Mouse (Mus musculus): ENCODE measurements around the gene Arhgap45.
"Not testable (repeated sequence)": the region's sequence is repeated elsewhere in the genome, so short reads cannot be mapped to it uniquely, and the experiment has no call there.

The Arhgap45 gene

DNA sequence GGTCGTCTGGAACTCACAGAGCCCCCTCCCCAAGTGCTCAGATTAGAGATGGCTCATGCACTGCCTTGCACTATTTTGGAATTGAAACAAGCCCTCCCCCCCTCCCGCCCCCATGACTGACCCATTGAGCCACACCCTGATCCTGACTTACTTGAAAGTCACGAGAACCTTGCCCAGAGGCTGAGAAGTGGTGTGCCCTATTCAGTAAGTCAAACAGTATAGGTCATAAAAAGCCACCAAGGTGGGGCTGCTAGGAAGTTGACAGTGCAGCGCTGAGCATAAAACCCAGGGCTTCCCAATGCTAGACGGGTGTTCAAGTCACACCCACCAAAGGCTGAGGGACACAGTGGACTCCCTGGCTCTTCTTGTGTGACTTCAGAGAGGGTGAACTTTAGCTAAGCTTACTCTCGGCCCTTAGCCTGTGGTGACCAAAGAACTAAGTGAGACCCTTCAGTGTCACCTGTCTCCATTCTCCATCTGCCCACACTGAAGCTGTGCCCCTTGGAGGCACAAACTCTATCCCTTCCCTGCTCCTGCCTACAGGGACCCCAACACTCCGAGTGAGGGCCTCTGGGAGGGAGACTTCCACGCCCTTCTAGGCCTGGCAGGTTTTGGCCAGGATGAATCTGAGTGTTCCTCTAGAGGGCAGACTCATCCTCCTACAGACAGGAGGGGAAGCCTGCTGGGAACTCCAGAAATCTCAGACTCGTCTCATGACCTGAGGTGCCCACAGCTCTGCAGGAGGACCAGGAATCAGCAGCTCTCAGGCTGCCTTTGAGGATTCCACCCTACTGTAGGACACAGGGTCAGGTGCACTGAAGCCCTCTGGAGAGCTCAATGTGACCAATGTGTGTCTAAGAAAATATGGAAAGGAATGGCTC, 17.3 kb downstream of the Arhgap45 start:
- peak; percentile 64 for DNase-seq (ENCODE audit: low read depth)

GRCm38 (mm10) chr10:80035148-80035547, 18.7 kb downstream of the Arhgap45 start:
- DNase-seq (ENCODE audit: low read depth): no peak

DNA sequence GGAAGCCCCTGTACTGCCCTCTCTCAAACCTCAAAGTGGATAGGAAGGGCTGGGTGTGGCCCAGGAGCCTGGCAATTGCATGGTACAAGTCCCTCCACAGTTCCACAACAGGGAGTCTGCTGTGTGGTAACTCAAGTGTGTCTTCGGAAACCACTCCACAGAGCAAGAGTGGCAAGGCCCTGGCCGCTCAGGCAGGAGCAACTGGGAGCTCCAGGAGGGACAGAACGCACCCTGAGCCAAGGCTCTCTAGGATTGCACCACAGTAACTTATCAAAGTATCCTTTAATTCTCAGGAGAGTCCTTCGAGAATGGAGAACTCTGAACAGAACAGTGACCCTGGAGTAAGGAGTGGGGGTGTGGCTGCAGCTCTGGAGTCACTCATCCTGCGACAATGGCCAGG, 19.2 kb downstream of the Arhgap45 start:
- DNase-seq (ENCODE audit: low read depth): no peak

GRCm38 (mm10) chr10:80036832-80037231, 20.4 kb downstream of the Arhgap45 start:
- DNase-seq (ENCODE audit: low read depth): no peak

- DNase-seq (ENCODE audit: low read depth): peak; percentile 99
Observed at GRCm38 (mm10) chr10:80039559-80039979, 23.1 kb downstream of the Arhgap45 start, which contains the start of gene Polr2e. Gene Polr2e (minus strand): TSS chr10:80039795.

DNA sequence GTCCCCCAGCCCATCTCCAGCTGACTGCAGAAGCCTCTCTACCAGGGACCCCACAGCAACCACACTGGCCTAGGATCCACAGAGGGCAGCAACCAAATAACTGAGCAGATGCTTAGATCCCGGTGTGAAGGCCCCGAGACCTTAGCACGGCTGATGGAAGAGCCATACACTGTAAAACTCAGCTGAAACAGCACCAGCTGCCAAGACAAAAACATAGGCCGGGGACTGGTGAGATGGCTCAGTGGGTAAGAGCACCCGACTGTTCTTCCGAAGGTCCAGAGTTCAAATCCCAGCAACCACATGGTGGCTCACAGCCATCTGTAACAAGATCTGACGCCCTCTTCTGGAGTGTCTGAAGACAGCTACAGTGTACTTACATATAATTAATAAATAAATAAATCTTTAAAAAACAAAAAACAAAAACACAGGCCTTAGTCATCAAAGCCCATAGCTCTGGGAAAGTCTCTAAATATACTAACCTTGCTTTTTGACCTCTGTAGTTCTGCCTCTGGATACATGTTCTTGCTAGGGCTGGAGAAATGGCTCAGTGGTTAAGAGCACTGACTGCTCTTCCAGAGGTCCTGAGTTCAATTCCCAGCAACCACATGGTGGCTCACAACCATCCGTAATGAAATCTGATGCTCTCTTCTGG, 25.1 kb downstream of the Arhgap45 start:
- DNase-seq (ENCODE audit: low read depth): not testable (repeated sequence)

DNA sequence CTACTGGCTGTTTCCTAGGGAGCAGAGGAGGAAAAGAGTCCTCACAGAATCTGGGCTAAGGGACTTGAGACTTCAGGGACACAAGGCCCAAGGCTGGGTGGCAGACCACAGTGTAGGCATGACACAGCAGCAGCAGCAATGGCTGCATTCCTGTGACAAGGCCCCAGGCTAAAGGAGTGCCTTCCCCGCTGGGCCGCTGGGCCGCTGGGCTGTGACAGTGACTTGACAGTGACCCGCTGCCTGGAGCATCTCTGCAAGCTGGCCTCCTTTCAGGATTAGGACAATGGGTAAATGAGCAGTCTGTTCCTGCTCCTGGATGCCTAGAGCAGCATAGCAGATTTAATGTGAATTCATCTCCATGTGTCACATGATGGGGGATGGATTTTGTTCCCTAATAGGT, 27.6 kb downstream of the Arhgap45 start:
- DNase-seq (ENCODE audit: low read depth): no peak

- not testable (repeated sequence) for DNase-seq (ENCODE audit: low read depth)
Observed at GRCm38 (mm10) chr10:80045364-80045763, 28.9 kb downstream of the Arhgap45 start.

GRCm38 (mm10) chr10:80045766-80046165, 29.3 kb downstream of the Arhgap45 start:
- DNase-seq (ENCODE audit: low read depth): no peak

GRCm38 (mm10) chr10:80047041-80047565, 30.6 kb downstream of the Arhgap45 start, which contains the start of gene Gpx4:
Gene Gpx4 (plus strand): TSS chr10:80047166.
- DNase-seq (ENCODE audit: low read depth): no peak

DNA sequence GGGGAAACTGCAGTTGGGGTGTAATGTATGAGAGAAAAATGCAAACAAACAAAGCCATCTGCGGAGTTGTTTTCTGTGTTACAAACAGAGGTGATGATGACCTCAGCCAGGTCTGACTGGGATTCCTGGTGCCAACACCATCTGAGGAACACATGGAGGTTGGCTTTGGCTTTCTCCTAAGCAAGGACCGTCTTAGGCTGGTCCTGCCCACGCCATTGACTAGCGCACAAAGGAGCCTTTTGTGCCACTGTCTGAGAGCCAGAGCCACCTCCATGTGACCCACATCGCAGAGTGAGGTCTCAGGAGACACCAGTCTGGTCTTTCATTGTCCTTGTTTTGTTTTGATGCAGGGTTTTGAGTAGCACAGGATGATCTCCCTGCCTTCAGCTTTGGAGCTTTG, 31.9 kb downstream of the Arhgap45 start:
- no peak for DNase-seq (ENCODE audit: low read depth)

DNA sequence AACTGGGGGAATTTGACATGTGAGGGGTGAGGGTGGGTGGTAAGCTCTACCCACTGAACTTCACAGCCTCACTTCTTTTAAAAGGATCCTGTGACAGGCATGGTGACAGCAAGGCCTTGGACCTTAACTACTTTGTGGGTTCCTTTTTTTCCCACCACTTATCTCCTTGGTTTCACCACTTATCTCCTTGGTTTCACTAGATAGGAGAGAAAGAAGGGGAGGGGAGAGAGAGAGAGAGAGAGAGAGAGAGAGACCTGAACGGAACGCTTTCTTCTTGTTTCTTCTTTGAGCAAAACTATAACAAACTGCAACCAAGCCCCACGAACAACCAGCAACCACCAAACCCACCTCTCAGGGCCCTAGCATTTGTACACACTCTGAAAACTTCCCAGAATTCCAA, 32.4 kb downstream of the Arhgap45 start:
- DNase-seq (ENCODE audit: low read depth): no peak

- peak; percentile 68 for DNase-seq (ENCODE audit: low read depth)
Observed at GRCm38 (mm10) chr10:80050244-80050643, 33.8 kb downstream of the Arhgap45 start.

GRCm38 (mm10) chr10:80050885-80051617, 34.6 kb downstream of the Arhgap45 start:
- no peak for DNase-seq (ENCODE audit: low read depth)

- DNase-seq (ENCODE audit: low read depth): peak; percentile 60
Observed at GRCm38 (mm10) chr10:80051618-80052373, 35.3 kb downstream of the Arhgap45 start.

DNA sequence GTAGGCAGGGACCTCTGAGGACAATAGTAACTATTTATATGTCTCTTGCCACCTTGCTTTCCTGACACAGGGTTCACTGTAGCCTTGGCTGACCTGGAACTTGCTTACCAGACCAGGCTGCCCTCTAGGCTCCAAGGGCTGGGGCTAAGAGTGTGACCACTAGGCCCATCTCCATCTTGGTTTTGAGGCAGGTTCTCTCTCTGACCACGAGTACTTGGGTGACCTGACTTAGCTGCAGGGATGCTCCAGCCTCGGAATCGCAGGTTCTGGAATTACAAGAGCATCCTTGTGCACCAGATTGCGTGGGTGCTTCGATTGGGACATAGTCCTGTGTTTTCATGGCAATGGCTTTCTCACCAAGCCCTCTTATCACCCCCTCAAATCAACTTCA, 35.9 kb downstream of the Arhgap45 start:
- no peak for DNase-seq (ENCODE audit: low read depth)

DNA sequence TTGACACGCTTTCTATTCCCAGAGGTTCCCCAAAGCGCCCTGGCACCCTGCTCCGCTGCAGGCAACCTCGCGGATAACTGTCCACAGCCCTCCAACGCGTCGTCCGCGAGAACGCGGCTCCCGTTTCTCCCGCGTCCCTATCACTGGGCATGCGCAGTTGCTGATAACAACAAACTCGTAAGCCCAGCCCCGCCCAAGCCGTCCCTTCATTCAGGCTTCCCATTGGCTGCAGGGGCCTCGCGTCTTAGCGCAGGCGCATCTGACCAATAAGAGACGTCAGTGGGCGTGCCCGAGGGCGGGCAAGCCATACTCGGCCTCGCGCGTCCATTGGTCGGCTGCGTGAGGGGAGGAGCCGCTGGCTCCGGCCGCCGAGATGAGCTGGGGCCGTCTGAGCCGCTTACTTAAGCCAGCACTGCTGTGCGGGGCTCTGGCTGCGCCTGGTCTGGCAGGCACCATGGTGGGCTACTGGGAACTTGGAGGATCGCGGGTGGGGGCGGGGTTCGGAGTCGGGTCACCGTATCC, 36.9 kb downstream of the Arhgap45 start:
- DNase-seq (ENCODE audit: low read depth): peak; percentile 100

DNA sequence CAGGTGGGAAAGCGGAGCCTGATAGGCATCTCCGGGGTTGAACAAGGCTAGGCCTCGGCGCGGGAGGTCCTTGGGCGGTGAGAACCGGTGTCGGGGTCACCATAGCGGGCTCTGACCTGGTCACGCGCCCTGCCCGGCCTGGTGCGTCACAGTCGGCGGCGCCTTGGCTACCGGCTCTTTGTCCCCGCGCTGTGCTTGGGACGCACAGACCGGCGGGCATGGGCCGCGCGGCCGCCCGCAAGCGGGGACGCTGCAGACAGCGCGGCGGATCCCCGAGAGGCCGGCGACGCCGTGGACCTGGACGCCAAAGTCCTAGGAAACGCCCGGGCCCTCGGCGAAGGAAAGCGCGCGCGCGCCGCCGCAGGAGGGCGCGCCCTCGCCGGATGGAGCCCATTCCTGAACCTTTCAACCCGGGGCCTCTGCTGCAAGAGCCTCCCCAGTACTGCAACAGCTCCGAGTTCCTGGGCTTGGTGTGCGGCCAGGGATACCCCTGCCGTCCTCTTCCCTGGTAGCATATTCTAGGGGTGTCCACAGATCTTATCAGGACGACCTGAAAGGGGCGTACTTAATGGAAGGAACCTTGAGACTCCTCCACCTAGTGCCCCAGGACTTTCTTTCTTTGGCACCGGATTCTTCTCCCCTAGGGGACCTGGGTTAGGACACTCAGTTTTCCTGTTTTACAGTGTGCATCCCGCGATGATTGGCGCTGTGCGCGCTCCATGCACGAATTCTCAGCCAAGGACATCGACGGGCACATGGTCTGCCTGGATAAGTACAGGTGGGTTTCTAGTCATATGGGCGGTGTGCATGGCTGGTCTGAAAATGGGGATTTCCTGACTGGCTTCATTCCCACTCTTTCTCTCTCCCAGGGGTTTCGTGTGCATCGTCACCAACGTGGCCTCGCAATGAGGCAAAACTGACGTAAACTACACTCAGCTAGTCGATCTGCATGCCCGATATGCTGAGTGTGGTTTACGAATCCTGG, 37.7 kb downstream of the Arhgap45 start:
- peak; percentile 79 for DNase-seq (ENCODE audit: low read depth)

GRCm38 (mm10) chr10:80054911-80055310, 38.5 kb downstream of the Arhgap45 start:
- not testable (repeated sequence) for DNase-seq (ENCODE audit: low read depth)

- DNase-seq (ENCODE audit: low read depth): no peak
Observed at GRCm38 (mm10) chr10:80055364-80055763, 38.9 kb downstream of the Arhgap45 start.
